Mouse (Mus musculus): ENCODE results near the gene Myrip. TPM values are rescaled to one million over a fixed set of nuclear protein-coding genes. Genes with fewer than 3 reads are reported as not detected.
"Not testable (repeated sequence)": the region's sequence is repeated elsewhere in the genome, so short reads cannot be mapped to it uniquely, and the experiment has no call there.

Gene Myrip
- polyA plus RNA-seq (2012; rRNA removed), result 0.40 and 0.41 TPM in 2 replicates

GRCm38 (mm10) chr9:120301213-120301612 lies at the start of gene Myrip:
TSS of gene Myrip (plus strand) at chr9:120301513.
- H3K4me1 ChIP-seq (ENCODE audit: control insufficient read depth, insufficient read depth, low read length), result peaks cover 18% of the 10 kb centered on the region
- H3K27ac ChIP-seq (ENCODE audit: control insufficient read depth, insufficient read depth, low read depth, low read length); H3K36me3 ChIP-seq (ENCODE audit: control insufficient read depth, insufficient read depth, low read length); H3K4me3 ChIP-seq (ENCODE audit: control insufficient read depth, low read depth, low read length); H3K27me3 ChIP-seq (ENCODE audit: control insufficient read depth, insufficient read depth, low read length): not testable (repeated sequence)

- H3K36me3 ChIP-seq (ENCODE audit: control insufficient read depth, insufficient read depth, low read length), result no peaks in the 10 kb centered on the region
- H3K4me1 ChIP-seq (ENCODE audit: control insufficient read depth, insufficient read depth, low read length), result no peaks in the 10 kb centered on the region
- no peaks in the 10 kb centered on the region for H3K27me3 ChIP-seq (ENCODE audit: control insufficient read depth, insufficient read depth, low read length)
- TF ChIP-seq POLR2A (IDR thresholded peaks at IDR 0.05; ENCODE audit: control insufficient read depth, low read depth, low read length) (no peak), CTCF (IDR thresholded peaks at IDR 0.05; ENCODE audit: control insufficient read depth, insufficient read depth, insufficient replicate concordance, low read depth, low read length) (no peak)
- no peak overlapping the region for H3K4me3 ChIP-seq (ENCODE audit: control insufficient read depth, low read depth, low read length)
- no peak overlapping the region for H3K27ac ChIP-seq (ENCODE audit: control insufficient read depth, insufficient read depth, low read depth, low read length)
Measured at GRCm38 (mm10) chr9:120259805-120260204, 41.5 kb upstream of the Myrip start.

- no peaks in the 10 kb centered on the region for H3K27me3 ChIP-seq (ENCODE audit: control insufficient read depth, insufficient read depth, low read length)
Measured at GRCm38 (mm10) chr9:120263994-120264393, 37.3 kb upstream of the Myrip start.

GRCm38 (mm10) chr9:120273083-120273482 lies 28.2 kb upstream of the Myrip start:
- H3K4me1 ChIP-seq (ENCODE audit: control insufficient read depth, insufficient read depth, low read length), result no peaks in the 10 kb centered on the region
- H3K27ac ChIP-seq (ENCODE audit: control insufficient read depth, insufficient read depth, low read depth, low read length), result no peak overlapping the region
- no peaks in the 10 kb centered on the region for H3K36me3 ChIP-seq (ENCODE audit: control insufficient read depth, insufficient read depth, low read length)
- TF ChIP-seq CTCF (IDR thresholded peaks at IDR 0.05; ENCODE audit: control insufficient read depth, insufficient read depth, insufficient replicate concordance, low read depth, low read length) (no peak), POLR2A (IDR thresholded peaks at IDR 0.05; ENCODE audit: control insufficient read depth, low read depth, low read length) (no peak)
- no peak overlapping the region for H3K4me3 ChIP-seq (ENCODE audit: control insufficient read depth, low read depth, low read length)
- no peaks in the 10 kb centered on the region for H3K27me3 ChIP-seq (ENCODE audit: control insufficient read depth, insufficient read depth, low read length)

More at GRCm38 (mm10) chr9:120263994-120264393, 37.3 kb upstream of the Myrip start:
- Histone ChIP-seq H3K36me3 (ENCODE audit: control insufficient read depth, insufficient read depth, low read length) (no peaks in the 10 kb centered on the region), H3K4me1 (ENCODE audit: control insufficient read depth, insufficient read depth, low read length) (no peaks in the 10 kb centered on the region), H3K4me3 (ENCODE audit: control insufficient read depth, low read depth, low read length) (no peak overlapping the region), H3K27ac (ENCODE audit: control insufficient read depth, insufficient read depth, low read depth, low read length) (no peak overlapping the region)
- no peak for TF ChIP-seq CTCF (IDR thresholded peaks at IDR 0.05; ENCODE audit: control insufficient read depth, insufficient read depth, insufficient replicate concordance, low read depth, low read length)
- TF ChIP-seq POLR2A (IDR thresholded peaks at IDR 0.05; ENCODE audit: control insufficient read depth, low read depth, low read length), result no peak

- TF ChIP-seq CTCF (IDR thresholded peaks at IDR 0.05; ENCODE audit: control insufficient read depth, insufficient read depth, insufficient replicate concordance, low read depth, low read length) (no peak), POLR2A (IDR thresholded peaks at IDR 0.05; ENCODE audit: control insufficient read depth, low read depth, low read length) (no peak)
- H3K27ac ChIP-seq (ENCODE audit: control insufficient read depth, insufficient read depth, low read depth, low read length), result no peak overlapping the region
Measured at GRCm38 (mm10) chr9:120275226-120275625, 26.1 kb upstream of the Myrip start.

GRCm38 (mm10) chr9:120281147-120281546 lies 20.2 kb upstream of the Myrip start:
- H3K27me3 ChIP-seq (ENCODE audit: control insufficient read depth, insufficient read depth, low read length), result no peaks in the 10 kb centered on the region
- H3K4me3 ChIP-seq (ENCODE audit: control insufficient read depth, low read depth, low read length), result no peak overlapping the region
- no peaks in the 10 kb centered on the region for H3K36me3 ChIP-seq (ENCODE audit: control insufficient read depth, insufficient read depth, low read length)
- no peak overlapping the region for H3K27ac ChIP-seq (ENCODE audit: control insufficient read depth, insufficient read depth, low read depth, low read length)
- TF ChIP-seq POLR2A (IDR thresholded peaks at IDR 0.05; ENCODE audit: control insufficient read depth, low read depth, low read length), result no peak
- TF ChIP-seq CTCF (IDR thresholded peaks at IDR 0.05; ENCODE audit: control insufficient read depth, insufficient read depth, insufficient replicate concordance, low read depth, low read length), result no peak
- no peaks in the 10 kb centered on the region for H3K4me1 ChIP-seq (ENCODE audit: control insufficient read depth, insufficient read depth, low read length)

More at GRCm38 (mm10) chr9:120275226-120275625, 26.1 kb upstream of the Myrip start:
- Histone ChIP-seq H3K36me3 (ENCODE audit: control insufficient read depth, insufficient read depth, low read length) (no peaks in the 10 kb centered on the region), H3K27me3 (ENCODE audit: control insufficient read depth, insufficient read depth, low read length) (no peaks in the 10 kb centered on the region), H3K4me1 (ENCODE audit: control insufficient read depth, insufficient read depth, low read length) (no peaks in the 10 kb centered on the region), H3K4me3 (ENCODE audit: control insufficient read depth, low read depth, low read length) (no peak overlapping the region)

DNA sequence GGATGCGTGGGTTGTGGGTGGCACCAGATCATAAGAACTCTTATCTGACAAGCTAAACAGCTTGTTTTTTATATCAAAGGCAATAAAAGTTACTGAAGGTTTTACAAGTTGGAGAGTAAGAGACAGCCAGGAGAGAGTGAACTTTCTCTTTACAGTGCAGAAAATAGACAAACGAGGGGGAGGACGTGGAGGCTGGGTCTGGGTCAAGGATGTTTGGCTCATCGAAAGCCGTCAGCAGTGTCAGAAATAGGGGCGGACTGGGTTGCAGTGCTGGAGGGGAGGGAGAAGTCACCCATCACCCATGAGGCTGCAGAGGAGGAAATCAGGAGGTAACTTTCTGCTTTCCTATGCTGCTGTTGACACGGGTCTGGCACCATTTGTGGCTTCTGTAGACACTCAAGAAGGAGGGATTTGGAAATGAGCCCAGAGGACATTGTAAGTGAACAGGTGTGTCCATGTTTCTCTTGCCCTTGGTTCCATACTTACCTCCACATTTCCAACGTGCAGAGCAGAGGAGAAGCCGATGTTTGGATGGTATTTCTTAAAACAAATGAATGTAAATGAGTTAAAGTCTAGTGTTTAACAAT lies 18.8 kb upstream of the Myrip start:
- Histone ChIP-seq H3K4me1 (ENCODE audit: control insufficient read depth, insufficient read depth, low read length) (no peaks in the 10 kb centered on the region), H3K36me3 (ENCODE audit: control insufficient read depth, insufficient read depth, low read length) (no peaks in the 10 kb centered on the region), H3K4me3 (ENCODE audit: control insufficient read depth, low read depth, low read length) (no peak overlapping the region), H3K27me3 (ENCODE audit: control insufficient read depth, insufficient read depth, low read length) (no peaks in the 10 kb centered on the region), H3K27ac (ENCODE audit: control insufficient read depth, insufficient read depth, low read depth, low read length) (no peak overlapping the region)
- no peak for TF ChIP-seq POLR2A (IDR thresholded peaks at IDR 0.05; ENCODE audit: control insufficient read depth, low read depth, low read length)
- TF ChIP-seq CTCF (IDR thresholded peaks at IDR 0.05; ENCODE audit: control insufficient read depth, insufficient read depth, insufficient replicate concordance, low read depth, low read length), result no peak

GRCm38 (mm10) chr9:120283556-120283955 lies 17.8 kb upstream of the Myrip start:
- H3K4me1 ChIP-seq (ENCODE audit: control insufficient read depth, insufficient read depth, low read length), result no peaks in the 10 kb centered on the region
- no peak overlapping the region for H3K27ac ChIP-seq (ENCODE audit: control insufficient read depth, insufficient read depth, low read depth, low read length)
- H3K27me3 ChIP-seq (ENCODE audit: control insufficient read depth, insufficient read depth, low read length), result no peaks in the 10 kb centered on the region
- no peak overlapping the region for H3K4me3 ChIP-seq (ENCODE audit: control insufficient read depth, low read depth, low read length)
- H3K36me3 ChIP-seq (ENCODE audit: control insufficient read depth, insufficient read depth, low read length), result no peaks in the 10 kb centered on the region
- TF ChIP-seq CTCF (IDR thresholded peaks at IDR 0.05; ENCODE audit: control insufficient read depth, insufficient read depth, insufficient replicate concordance, low read depth, low read length), result no peak
